Mouse (Mus musculus): ENCODE measurements around the gene Krt78. TPM values are rescaled to one million over a fixed set of nuclear protein-coding genes. Genes with fewer than 3 reads are reported as not detected.

Krt78 gene
- polyA plus RNA-seq, 1 experiment from 2014 or later: 0.09 TPM

DNA sequence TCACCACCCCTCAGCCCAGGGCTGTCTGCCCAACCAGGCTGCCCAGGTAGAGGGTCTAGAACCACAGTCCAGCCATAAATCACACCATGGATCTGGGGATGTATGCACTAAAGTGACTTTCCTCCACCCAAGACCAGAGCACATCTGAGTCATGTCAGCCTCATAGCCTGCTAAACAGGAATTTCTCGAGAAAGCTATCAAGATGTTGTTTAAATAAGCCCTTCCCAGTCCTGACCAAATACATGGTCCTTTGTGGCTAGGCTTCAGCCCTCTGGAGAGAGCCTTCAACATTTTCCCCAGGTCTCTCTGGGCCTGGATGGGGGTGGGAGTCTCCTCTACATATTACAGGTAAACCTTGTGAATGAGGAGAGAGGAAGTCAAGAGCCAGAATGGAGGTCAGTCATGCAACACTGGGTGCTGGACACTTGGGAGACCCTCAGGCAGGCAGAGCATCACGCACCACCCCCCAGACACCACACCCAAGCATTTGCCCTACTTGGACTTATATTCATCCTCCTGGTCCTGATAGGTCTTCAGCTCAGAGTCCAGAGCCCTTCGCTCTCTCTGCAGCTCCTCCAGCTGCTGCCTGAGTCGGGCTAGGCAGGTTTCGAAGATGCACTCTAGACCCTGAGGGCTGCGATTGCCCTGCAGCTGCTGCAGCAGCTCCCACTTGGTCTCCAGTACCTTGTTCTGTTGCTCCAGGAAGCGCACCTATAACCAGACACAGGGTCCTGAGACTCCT, 1.2 kb downstream of the Krt78 start:
- WGBS: 76% methylated on average over 7 of the region's 7 CpGs
- peak; percentile 58; the same call in 1 of the 2 replicates for ATAC-seq (replicated peaks; ENCODE audit: low FRiP score, low TSS enrichment, low read depth)
- H3K27ac ChIP-seq (ENCODE audit: low read depth): peak overlapping the region; percentile 47; the same call in 1 of the 2 replicates

DNA sequence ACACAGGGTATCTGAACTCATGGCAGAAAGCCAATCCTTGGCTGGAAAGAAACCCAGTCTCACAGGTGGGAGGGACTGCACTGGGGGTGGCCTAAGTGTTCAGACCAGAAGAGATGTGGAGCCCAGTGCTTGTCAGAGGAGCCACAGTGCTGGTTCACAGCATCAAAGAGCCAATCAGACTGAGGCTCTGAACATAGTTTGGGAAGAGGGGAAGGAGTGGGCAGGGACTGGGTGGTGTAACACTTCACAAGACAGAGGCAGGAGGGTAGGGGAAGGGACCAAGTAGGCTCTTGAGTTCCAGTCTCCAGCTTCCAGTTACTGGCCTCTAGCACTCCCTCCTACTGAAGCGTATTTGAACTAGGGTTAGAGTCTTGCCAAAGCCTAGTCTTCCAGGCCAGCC, 8.7 kb downstream of the Krt78 start:
- H3K27me3 ChIP-seq (replicated peaks; ENCODE audit: control insufficient read depth, insufficient read depth, low read length): no peaks in the 10 kb centered on the region
- H3K4me3 ChIP-seq (ENCODE audit: low read depth, low read length): no peak overlapping the region
- 90% methylated on average over 1 of the region's 1 CpGs for WGBS
- H3K36me3 ChIP-seq (ENCODE audit: control insufficient read depth, insufficient read depth, low read length): no peaks in the 10 kb centered on the region
- DNase-seq (ENCODE audit: low spot score): no peak
- ATAC-seq (replicated peaks; ENCODE audit: low FRiP score, low TSS enrichment, low read depth): no peak
- H3K9ac ChIP-seq (ENCODE audit: low read length): no peak overlapping the region
- H3K4me2 ChIP-seq (ENCODE audit: low read length): no peak overlapping the region
- H3K9me3 ChIP-seq (ENCODE audit: control insufficient read depth, low read length): no peaks in the 10 kb centered on the region
- no peak overlapping the region for H3K27ac ChIP-seq (ENCODE audit: low read depth)
- H3K4me1 ChIP-seq (replicated peaks; ENCODE audit: control insufficient read depth, insufficient read depth, low read length): no peaks in the 10 kb centered on the region

More for the DNA sequence above, 1.2 kb downstream of the Krt78 start:
- Histone ChIP-seq H3K9ac (ENCODE audit: low read length) (no peak overlapping the region), H3K4me1 (replicated peaks; ENCODE audit: control insufficient read depth, insufficient read depth, low read length) (0 out of 2 replicates have a peak, but pooled peaks cover 6% of the 10 kb centered on the region), H3K4me2 (ENCODE audit: low read length) (no peak overlapping the region), H3K4me3 (ENCODE audit: low read depth, low read length) (no peak overlapping the region), H3K36me3 (ENCODE audit: control insufficient read depth, insufficient read depth, low read length) (no peaks in the 10 kb centered on the region), H3K27me3 (replicated peaks; ENCODE audit: control insufficient read depth, insufficient read depth, low read length) (no peaks in the 10 kb centered on the region), H3K9me3 (ENCODE audit: control insufficient read depth, low read length) (no peaks in the 10 kb centered on the region)
- no peak for DNase-seq (ENCODE audit: low spot score)

DNA sequence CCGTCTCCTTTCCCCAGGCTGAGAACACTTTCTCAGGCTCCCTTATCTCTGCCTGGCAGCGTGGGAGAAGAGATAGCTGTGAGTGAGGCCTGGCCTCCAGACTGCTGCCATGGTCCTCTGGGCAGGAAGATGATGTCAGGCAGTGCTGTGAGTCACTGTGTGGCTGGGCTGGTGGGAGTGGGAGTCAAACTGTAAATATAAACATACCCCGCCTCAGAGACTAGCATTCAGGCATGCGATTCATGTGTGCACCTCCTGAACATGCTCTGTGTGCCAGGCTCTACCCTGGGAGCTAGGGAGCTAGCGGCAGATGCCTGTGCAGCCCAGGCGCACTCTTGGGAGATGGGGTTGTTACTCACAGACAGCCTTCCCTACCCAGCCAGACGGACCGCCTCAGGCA, 12.1 kb downstream of the Krt78 start:
- 40% methylated on average over 8 of the region's 8 CpGs for WGBS
- Histone ChIP-seq H3K27ac (ENCODE audit: low read depth) (no peak overlapping the region), H3K4me3 (ENCODE audit: low read depth, low read length) (no peak overlapping the region), H3K4me2 (ENCODE audit: low read length) (no peak overlapping the region), H3K36me3 (ENCODE audit: control insufficient read depth, insufficient read depth, low read length) (no peaks in the 10 kb centered on the region), H3K4me1 (replicated peaks; ENCODE audit: control insufficient read depth, insufficient read depth, low read length) (no peaks in the 10 kb centered on the region; the same call in 1 of the 2 replicates), H3K9ac (ENCODE audit: low read length) (no peak overlapping the region), H3K9me3 (ENCODE audit: control insufficient read depth, low read length) (no peaks in the 10 kb centered on the region), H3K27me3 (replicated peaks; ENCODE audit: control insufficient read depth, insufficient read depth, low read length) (no peaks in the 10 kb centered on the region)
- ATAC-seq (replicated peaks; ENCODE audit: low FRiP score, low TSS enrichment, low read depth): no peak
- no peak for DNase-seq (ENCODE audit: low spot score)

DNA sequence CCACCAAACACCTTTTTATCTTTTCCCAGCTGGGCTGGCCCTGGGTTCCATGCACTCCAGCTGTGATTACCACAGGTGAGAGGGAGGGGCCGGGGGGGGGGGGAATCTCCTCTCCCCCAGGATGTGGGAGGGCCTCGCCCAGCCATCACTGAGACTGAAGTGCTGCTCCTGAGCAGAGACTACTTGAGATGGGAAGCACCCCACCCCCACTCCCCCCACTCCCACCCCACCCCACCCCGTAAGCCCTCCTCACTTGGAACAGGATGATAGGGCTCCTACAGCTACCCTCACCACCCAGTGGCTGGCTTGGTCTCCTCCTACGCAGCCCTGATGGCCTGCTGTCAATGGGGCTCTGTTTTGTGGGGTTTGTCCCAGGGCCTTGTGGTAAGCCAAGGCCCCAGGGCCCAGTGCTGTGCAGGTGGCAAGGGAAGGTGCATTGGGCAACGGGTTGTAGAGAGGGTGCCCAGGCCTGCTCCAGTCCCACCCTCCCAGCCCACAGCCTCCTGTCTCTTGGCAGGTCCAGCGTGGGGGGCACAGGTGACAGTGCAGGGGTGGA, 13.7 kb downstream of the Krt78 start, which contains the start of gene Krt79:
Gene Krt79 (minus strand): TSS at position 51 of the 556 bp plus-strand sequence.
- DNase-seq (ENCODE audit: low spot score): no peak
- no peak for ATAC-seq (replicated peaks; ENCODE audit: low FRiP score, low TSS enrichment, low read depth)
- Histone ChIP-seq H3K4me3 (ENCODE audit: low read depth, low read length) (no peak within 1 kb of the TSS), H3K4me1 (replicated peaks; ENCODE audit: control insufficient read depth, insufficient read depth, low read length) (no peaks in the 10 kb centered on the region; the same call in 1 of the 2 replicates), H3K36me3 (ENCODE audit: control insufficient read depth, insufficient read depth, low read length) (no peaks in the 10 kb centered on the region), H3K27me3 (replicated peaks; ENCODE audit: control insufficient read depth, insufficient read depth, low read length) (no peaks in the 10 kb centered on the region), H3K9me3 (ENCODE audit: control insufficient read depth, low read length) (no peaks in the 10 kb centered on the region), H3K27ac (ENCODE audit: low read depth) (no peak within 1 kb of the TSS), H3K9ac (ENCODE audit: low read length) (no peak within 1 kb of the TSS), H3K4me2 (ENCODE audit: low read length) (no peak within 1 kb of the TSS)
- WGBS: 65% methylated on average over 6 of the region's 6 CpGs

DNA sequence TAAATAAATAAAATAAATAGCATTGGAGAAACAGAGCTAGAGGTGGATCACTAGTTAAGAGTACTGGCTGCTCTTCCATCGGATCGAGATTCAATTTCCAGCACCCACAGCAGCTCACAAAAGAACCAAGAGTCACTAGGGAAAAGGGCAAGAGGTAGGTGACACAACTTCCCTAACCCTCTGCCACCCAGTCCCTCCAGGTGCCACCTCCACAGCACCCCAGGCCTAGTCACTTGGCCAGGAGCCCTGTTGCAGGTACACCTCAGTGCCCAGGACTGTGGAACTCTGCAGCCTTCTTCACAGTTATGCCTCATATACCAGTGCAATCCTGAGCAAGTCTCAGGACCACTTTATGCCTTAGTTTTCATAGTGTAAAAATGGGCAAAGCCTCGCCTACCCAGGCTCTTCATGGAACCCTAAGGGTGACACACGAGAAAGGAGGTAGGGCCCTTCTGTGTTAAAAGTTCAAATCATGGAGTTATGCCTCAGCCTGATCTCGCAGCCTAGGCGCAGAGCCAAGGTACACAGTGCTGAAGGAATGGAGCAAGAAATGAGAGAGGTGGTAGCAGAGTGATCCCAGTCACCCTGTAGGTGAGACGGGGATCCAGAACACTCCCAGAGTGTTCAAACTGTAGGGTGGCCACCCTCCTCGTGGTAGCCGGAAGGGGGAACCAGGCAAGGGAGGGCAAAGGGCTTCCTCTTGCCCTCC, 15.3 kb downstream of the Krt78 start:
- Histone ChIP-seq H3K27ac (ENCODE audit: low read depth) (no peak overlapping the region), H3K36me3 (ENCODE audit: control insufficient read depth, insufficient read depth, low read length) (no peaks in the 10 kb centered on the region), H3K9me3 (ENCODE audit: control insufficient read depth, low read length) (no peaks in the 10 kb centered on the region), H3K4me1 (replicated peaks; ENCODE audit: control insufficient read depth, insufficient read depth, low read length) (no peaks in the 10 kb centered on the region; the same call in 1 of the 2 replicates), H3K27me3 (replicated peaks; ENCODE audit: control insufficient read depth, insufficient read depth, low read length) (no peaks in the 10 kb centered on the region), H3K4me2 (ENCODE audit: low read length) (no peak overlapping the region), H3K4me3 (ENCODE audit: low read depth, low read length) (no peak overlapping the region), H3K9ac (ENCODE audit: low read length) (no peak overlapping the region)
- DNase-seq (ENCODE audit: low spot score): no peak
- 82% methylated on average over 9 of the region's 9 CpGs for WGBS
- ATAC-seq (replicated peaks; ENCODE audit: low FRiP score, low TSS enrichment, low read depth): no peak

DNA sequence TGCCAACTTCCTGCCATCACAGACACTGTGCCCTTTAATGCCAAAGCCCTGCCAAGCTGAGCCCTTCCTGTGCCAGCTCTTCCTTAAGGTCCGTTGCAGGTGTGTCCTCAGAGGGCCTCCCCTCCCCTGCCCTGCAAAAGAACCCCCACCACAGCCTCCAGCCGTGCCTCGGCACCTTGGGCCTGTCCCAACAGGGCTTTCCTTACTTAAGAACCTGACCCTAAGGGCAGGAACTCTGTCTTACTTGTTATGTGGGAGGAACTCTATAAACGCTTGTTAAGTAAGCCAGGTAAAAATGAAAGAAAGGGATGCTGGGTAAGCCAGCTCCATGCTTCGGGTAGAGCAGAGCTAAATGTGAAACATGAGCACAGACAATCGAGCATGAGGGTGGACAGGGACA, 21.1 kb downstream of the Krt78 start:
- Histone ChIP-seq H3K4me1 (replicated peaks; ENCODE audit: control insufficient read depth, insufficient read depth, low read length) (peaks cover 10% of the 10 kb centered on the region; the same call in 1 of the 2 replicates), H3K27ac (ENCODE audit: low read depth) (no peak overlapping the region), H3K36me3 (ENCODE audit: control insufficient read depth, insufficient read depth, low read length) (no peaks in the 10 kb centered on the region), H3K4me3 (ENCODE audit: low read depth, low read length) (no peak overlapping the region), H3K27me3 (replicated peaks; ENCODE audit: control insufficient read depth, insufficient read depth, low read length) (no peaks in the 10 kb centered on the region), H3K9ac (ENCODE audit: low read length) (no peak overlapping the region), H3K9me3 (ENCODE audit: control insufficient read depth, low read length) (no peaks in the 10 kb centered on the region), H3K4me2 (ENCODE audit: low read length) (no peak overlapping the region)
- WGBS: 71% methylated on average over 6 of the region's 6 CpGs
- ATAC-seq (replicated peaks; ENCODE audit: low FRiP score, low TSS enrichment, low read depth): no peak
- no peak for DNase-seq (ENCODE audit: low spot score)

- 3% methylated on average over 17 of the region's 17 CpGs for WGBS
- no peaks in the 10 kb centered on the region for H3K9me3 ChIP-seq (ENCODE audit: control insufficient read depth, low read length)
- H3K4me1 ChIP-seq (replicated peaks; ENCODE audit: control insufficient read depth, insufficient read depth, low read length): peaks cover 10% of the 10 kb centered on the region; the same call in 1 of the 2 replicates
- no peak overlapping the region for H3K27ac ChIP-seq (ENCODE audit: low read depth)
- peak; percentile 74 for DNase-seq (ENCODE audit: low spot score)
- peak overlapping the region; percentile 50 for H3K4me2 ChIP-seq (ENCODE audit: low read length)
- no peaks in the 10 kb centered on the region for H3K27me3 ChIP-seq (replicated peaks; ENCODE audit: control insufficient read depth, insufficient read depth, low read length)
- no peak for ATAC-seq (replicated peaks; ENCODE audit: low FRiP score, low TSS enrichment, low read depth)
- H3K36me3 ChIP-seq (ENCODE audit: control insufficient read depth, insufficient read depth, low read length): no peaks in the 10 kb centered on the region
- H3K4me3 ChIP-seq (ENCODE audit: low read depth, low read length): peak overlapping the region; percentile 17
- H3K9ac ChIP-seq (ENCODE audit: low read length): no peak overlapping the region
Measured at GRCm38 (mm10) chr15:101929666-101930065, 24.4 kb downstream of the Krt78 start.

DNA sequence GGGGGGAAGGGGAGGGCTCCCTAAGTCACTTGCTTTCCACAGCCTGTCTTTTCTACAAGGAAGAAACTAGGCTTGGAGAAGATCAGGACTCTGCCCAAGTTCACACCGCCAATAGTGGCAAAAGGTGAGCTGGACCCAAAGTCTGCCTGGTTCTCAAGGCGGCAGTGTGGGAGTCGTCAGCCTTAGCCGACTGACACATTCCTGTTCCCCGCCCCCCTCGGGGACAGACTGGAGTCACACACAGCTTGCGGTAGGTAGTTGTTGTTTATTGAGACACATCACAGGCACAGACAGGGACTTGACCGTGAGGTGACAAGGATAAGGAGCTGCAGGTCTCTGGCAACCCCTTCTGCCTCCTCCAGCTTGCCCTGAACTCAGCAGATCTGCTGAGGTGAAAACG, 25.0 kb downstream of the Krt78 start:
- Histone ChIP-seq H3K4me3 (ENCODE audit: low read depth, low read length) (no peak overlapping the region), H3K4me2 (ENCODE audit: low read length) (peak overlapping the region; percentile 50; the same call in 1 of the 2 replicates), H3K9ac (ENCODE audit: low read length) (no peak overlapping the region), H3K9me3 (ENCODE audit: control insufficient read depth, low read length) (no peaks in the 10 kb centered on the region), H3K4me1 (replicated peaks; ENCODE audit: control insufficient read depth, insufficient read depth, low read length) (peaks cover 10% of the 10 kb centered on the region; the same call in 1 of the 2 replicates), H3K36me3 (ENCODE audit: control insufficient read depth, insufficient read depth, low read length) (no peaks in the 10 kb centered on the region), H3K27me3 (replicated peaks; ENCODE audit: control insufficient read depth, insufficient read depth, low read length) (no peaks in the 10 kb centered on the region), H3K27ac (ENCODE audit: low read depth) (no peak overlapping the region)
- WGBS: 18% methylated on average over 9 of the region's 9 CpGs
- ATAC-seq (replicated peaks; ENCODE audit: low FRiP score, low TSS enrichment, low read depth) (no peak), DNase-seq (ENCODE audit: low spot score) (no peak)

Measured in intestine, embryonic 14.5 days (tissue).